Mouse (Mus musculus): ENCODE measurements at regions not wholly inside any gene's neighbourhood (a gene's known extent, or its start where the extent isn't known, plus 50 kb on each side); places are given as distances from the start of the nearest gene placed in this dataset.

DNA sequence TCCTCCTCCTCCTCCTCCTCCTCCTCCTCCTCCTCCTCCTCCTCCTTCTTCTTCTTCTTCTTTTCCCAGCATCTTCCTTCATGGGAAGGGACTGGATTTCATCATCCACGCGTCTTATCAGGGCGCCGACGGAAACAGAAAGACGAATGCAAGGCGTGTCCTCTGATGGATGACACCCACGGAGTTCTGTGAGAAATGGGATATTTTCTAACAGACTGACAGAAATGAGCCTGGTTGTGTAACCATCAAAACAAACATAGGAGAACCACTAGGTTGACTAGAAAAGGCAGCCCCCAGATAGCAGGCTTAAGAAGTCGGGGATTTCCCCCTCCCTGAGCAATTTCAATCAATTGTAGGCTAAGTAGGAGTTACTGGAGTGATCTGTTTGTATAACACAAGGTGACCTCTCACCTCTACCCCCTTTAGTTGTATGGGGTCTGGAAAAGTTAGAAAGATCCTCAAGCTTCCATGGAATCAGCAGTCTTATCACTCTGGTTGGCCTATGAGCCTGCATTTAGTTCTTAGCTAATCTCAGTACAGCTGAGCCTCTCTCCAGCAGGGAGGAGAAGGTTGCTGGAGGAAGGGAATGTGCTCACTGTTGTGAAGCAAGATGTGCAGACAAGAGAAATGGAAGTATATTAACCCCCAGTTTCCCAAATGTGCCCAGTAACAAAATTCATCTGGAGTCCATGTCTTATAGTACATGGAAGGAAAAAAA lies 260.0 kb upstream of the Lyplal1 start:
- no peak for DNase-seq (ENCODE audit: low spot score in 2 of 2)

DNA sequence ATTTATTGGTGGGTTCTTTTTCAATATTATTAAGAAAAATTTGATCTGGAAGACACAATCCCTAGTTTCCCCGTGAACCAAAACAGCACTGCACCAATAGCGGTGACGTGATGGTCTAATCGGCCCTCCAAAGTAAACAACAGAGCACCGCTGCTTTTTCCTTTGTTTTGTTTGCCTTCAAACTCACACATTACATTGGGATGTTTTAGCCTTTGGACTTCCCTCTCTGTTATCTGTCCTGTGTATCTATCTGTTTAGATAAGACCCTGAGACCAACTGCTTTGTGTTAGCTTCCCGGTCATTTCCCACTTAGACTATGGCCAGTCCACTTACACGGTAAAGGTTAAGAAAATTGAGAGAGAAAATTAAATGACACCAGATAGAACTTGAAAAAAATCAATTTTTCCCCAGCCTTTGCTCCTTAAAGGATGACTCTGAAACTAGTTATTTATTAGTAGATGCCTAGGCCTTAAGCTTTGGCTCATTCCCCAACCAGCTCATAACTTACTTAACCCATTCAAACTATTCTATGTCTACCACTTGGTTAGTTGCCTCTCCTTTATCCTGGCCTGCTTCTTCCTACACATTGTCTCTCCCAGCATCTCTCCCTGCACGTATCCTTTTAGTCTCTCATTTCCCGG lies 257.0 kb upstream of the Lyplal1 start:
- DNase-seq (ENCODE audit: low spot score in 2 of 2), result no peak

DNA sequence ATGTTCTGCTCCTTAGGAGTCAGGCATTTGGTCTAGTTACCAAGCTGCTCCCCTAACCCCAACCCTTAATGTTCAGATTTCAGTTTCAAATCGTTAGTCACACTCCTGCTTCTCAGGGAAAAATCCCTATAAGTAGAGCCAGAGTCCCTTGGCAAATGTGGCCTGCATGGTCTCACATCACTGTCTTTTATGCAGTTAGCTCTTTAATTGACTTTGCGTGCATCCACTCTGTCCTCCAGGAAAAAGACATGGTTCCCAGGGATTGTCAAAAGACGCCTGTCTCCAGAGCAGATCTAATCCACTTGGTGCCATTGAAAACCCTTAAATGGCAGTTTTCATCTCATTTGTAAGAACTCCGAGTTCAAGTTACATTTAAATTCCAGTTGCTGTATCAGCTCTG lies 256.3 kb upstream of the Lyplal1 start:
- no peak for DNase-seq (ENCODE audit: low spot score in 2 of 2)

DNA sequence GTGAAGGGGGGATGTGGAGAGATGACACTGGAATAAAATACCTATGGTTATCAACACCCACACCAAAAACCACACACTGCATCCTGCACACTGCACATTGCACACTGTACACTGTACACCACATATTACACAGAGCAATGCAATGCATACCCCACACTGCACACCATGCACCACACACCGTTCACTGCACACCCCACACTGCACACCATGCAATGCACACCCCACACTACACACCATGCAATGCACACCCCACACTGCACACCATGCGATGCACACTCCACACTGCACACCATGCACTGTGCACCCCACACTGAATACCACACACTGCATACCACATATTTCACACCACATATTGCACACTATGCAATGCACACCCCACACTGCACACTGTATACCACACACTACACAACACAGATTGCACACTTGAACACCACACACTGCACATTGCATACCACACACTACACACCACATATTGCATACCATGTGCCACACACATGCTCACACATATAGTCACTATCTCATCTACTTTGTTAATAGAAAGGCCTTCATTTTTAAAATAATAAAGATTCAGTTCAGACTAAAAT lies 255.8 kb upstream of the Lyplal1 start:
- DNase-seq (ENCODE audit: low spot score in 2 of 2), result no peak

DNA sequence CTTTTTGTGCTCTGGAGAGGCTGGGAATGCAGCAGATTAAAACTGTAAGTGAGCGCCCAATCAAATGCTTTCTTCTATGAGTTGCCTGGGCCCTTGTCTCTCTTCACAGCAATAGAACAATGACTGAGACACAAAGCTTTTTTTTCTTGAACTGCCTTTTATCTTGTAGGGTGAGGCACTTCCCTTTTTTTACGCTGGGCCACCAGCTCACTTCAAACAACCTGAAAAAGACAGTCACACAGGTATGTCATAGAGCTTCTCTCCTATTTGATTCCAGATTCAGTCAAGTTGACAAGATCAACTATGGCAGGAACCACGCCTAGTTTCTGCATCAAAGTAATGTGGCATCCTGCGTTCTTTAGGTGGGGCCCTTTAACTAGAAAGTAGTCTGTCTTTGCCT lies 246.2 kb upstream of the Lyplal1 start:
- no peak for DNase-seq (ENCODE audit: low spot score in 2 of 2)

DNA sequence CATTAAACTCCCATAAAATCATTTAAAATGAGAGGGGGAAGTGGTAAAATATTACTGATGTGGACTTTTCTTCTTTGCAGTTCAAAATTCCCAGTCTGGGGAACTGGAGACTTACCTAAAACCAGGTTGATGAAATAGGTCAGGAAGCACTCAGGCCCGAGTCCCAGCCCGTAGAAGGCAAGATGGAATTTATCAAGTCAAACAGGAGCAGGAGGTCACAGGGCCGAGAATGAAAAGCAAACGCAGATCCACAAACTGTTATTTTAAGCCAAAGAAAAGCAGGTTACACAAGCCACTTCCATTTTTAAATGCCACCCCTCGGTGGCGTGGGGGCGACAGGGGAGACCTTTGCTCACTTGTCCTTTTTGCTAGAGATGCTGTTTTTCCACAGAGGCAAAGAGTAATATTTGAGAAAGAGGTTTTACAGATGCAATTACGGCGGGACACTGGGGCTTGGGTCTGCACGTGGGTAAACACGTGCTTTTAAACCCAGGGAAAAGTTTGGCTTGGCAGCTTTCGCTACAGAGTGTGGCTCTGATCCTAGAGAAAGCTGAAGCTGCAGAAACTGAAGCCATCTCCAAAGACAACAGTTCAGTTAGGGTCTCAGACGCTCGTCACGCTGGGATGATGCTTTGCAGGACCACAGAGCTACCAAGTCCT lies 241.0 kb upstream of the Lyplal1 start:
- no peak for DNase-seq (ENCODE audit: low spot score in 2 of 2)

DNA sequence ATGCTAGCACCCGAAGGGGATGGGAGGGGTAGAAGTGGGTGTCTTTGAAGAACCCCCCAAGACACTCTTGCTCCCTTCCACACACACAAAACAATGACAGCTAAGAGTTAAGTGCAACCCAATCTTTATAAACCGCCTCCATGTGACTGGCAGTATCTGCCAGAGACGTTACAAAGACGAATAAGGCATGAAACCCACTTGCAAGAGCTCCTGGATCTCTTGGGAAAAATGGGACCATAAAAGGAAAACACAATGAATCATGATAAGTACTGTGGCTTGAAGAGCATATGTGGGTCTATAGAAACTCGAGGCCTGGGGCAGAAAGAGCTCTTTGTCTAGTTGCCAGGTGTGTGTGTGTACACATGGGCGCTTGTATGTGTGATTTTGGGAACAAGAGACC lies 237.6 kb upstream of the Lyplal1 start:
- no peak for DNase-seq (ENCODE audit: low spot score in 2 of 2)

DNA sequence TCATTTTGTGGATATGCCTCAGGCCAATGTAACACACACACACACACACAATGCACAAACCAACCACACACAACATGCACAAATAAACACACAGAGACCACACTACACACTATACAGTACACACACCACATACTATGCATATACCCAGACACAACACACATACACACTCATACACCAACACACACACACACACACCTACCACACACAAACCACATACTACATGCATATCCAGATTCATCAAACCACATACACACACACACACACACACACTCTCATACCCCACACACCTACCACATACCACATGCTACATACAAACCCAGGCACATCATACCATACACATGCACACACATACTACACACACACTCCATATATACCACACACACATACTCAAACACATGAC lies 237.0 kb upstream of the Lyplal1 start:
- no peak for DNase-seq (ENCODE audit: low spot score in 2 of 2)

DNA sequence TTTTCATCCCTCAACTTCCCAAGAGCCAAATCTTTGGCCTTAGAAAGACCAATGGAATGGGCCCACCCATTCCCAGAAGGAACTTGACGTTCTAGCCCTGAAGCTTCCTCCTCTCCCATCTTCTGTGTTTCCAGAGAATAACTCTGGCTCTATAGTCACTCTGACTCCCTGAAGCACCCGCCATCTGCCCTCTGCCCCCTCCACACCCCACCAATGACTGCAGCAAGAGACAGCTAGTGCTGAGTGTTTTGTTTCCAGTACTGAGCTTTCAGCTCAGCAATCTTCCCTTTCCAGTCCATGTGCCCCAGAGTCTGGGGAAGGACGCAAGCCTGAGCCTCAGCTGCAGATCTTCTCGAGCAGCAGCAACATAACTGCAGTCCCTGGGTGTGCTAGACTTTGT lies 233.3 kb upstream of the Lyplal1 start:
- DNase-seq (ENCODE audit: low spot score in 2 of 2), result no peak

DNA sequence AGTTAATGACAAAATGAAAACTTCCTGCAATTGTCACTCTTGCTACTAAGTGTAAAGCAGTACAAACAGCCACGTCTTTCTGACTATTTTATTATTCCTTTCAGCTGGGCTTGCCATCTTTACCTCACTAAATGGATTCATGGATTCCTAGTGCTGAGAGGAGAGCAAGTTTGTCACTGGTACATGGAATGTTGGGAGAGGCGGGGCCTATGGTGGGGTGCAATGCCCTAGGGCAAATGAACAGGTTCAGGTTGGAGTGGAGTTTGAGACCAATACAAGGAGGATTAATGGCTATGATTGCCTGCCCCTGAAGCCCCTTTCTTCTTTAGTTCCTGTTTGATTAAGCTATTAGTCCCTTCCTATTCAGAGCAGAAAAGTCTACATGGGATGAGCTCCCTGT lies 232.9 kb upstream of the Lyplal1 start:
- DNase-seq (ENCODE audit: low spot score in 2 of 2), result no peak

DNA sequence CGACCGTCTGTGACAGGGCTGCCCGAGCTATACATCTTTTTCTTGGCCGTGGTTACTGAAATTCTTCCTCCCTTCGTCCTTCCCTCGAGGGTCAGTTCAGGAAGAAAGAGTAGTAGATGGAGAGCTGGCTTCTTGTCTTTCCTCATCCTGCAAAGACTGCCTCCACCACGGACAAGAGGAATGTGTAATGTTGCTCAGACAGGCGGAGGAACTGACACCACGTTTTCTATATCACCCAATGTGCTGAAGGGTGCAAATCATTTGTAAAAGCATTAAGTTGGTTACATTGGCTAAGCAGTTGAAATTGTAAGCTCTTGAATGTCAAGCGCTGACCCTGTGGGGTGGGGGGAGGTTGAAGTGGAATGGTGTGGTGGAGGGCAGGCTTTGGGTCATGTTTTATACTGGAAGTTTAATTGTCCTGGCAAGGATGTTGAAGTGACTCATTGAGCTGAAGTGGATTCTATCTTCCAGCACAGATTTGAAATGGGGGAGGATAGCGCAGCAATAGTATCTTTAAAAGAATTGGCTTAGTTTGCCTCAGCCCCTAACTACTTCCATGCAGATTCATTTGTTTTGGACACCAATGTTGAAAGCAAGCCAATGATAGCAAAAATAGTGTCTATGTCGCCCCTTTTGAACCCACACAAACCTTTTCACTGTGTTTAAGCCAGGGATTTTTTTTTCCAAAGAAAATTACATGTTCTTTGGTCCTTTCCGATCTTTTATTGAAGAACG lies 230.5 kb upstream of the Lyplal1 start:
- no peak for DNase-seq (ENCODE audit: low spot score in 2 of 2)

DNA sequence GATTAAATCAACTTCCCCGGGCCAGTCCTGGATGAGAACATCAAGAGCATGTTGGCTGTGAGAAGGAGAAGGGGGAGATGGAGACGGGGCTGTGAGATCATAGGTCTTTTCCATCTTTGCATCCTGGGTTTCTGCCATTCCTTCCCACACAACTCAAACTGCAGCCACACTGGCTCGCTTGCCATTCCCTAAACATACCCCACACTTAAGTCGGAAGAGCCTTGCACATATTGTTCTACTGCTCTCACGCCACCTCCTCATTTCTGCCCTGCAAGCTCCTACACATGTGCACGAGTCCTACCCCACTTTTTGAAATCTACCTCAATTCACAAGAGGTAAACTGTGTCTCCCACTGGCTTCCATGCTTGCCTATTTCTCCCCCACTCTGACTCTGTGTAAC lies 228.3 kb upstream of the Lyplal1 start:
- peak in 1 of 2 experiments; percentile 10 for DNase-seq (ENCODE audit: low spot score in 2 of 2)

DNA sequence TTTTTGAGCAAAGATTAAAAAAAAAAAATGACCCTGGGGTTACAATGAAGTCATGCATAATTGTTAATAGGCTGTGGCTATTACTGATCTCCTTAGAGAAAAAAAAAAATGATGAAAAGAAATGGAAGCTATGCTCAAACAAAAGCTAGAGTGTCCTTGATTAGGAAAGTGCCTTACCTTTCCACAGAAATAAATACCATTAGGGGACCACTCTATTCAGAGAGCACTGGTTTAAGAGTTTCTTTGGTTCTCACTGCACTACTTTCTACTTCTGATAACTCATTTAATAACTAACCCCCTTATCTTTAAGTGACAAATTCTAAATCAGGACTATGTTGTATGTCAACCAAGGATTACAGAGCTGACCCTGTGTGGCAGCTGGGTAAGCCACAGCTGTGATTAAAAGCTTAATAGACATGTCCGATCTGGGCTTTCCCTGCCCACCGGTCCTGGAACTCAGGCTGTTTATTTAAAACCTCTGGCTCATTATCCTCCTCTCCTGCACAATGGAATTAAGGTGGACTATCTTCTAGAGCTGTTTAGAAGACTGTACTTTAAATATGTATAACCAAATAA lies 225.9 kb upstream of the Lyplal1 start:
- DNase-seq (ENCODE audit: low spot score in 2 of 2), result no peak

DNA sequence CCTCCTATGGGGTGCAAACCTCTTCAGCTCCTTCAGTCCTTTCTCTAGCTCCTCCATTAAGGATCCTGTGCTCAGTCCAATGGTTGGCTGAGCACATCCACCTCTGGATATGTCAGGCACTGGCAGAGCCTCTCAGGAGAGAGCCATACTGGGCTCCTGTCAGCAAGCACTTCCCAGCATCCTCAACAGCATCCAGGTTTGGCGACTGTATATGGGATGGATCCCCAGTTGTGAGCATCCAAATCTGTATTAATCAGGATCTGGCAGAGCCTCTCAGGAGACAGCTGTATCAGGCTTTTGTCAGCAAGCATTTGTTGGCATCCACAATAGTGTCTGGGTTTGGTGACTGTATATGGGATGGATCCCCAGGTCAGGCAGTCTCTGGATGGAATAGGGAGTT lies 225.3 kb upstream of the Lyplal1 start:
- no peak for DNase-seq (ENCODE audit: low spot score in 2 of 2)

DNA sequence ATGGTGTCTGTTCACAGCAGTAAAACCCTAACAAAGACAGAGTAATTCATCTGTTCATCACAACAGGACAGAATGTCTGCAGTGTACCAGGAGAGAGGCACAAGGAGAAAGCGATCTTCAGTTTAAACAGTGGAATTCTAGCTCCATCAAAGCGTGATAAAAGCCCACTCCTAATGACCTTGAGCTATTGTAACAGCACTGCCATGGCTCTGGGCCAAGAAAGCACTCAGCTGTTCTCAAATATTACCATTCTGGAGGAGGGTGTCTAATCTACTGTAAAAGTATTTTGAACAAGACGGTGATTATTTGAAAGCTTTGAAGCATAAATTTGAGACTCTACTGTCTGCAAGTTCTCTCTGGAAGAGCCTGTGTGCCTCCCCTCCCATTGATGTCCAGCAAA lies 224.8 kb upstream of the Lyplal1 start:
- no peak for DNase-seq (ENCODE audit: low spot score in 2 of 2)

DNA sequence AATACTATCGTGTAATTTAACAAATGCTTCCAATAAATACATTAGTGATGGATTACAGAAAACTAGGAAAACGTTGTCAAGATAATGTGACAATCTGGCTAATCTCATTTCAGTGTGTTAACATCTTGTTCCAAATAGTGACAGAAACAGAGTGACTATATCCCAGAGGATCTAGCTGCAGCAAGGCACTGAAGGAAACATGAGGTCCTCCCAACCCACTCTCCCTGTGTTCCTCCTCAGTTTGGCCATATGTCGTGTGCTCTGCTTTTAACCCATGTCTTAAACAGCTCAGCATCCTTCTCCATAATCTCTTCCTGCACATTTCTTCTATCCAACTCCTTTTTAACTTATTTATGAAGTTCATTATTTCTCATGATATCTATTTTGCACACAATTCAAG lies 223.6 kb upstream of the Lyplal1 start:
- DNase-seq (ENCODE audit: low spot score in 2 of 2), result no peak

DNA sequence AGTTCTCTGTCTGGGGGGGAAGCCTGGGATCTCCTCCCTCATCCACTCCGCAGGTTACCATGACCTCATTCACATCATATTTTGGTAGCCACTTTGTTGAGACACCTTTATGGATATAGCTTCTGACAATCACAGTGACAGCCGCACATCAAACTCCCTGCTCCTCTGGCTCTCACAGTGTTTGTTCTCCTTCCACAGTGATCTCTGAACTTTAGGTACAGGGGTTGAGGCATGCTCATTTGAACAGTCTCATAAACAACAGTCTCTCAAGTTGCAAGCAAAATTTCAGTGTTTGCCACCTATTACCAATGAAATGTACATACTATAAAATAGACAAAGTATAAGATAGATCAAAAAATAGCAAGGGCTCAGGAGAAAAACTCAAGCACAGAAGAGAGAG lies 200.2 kb upstream of the Lyplal1 start:
- DNase-seq (ENCODE audit: low spot score in 2 of 2), result no peak

DNA sequence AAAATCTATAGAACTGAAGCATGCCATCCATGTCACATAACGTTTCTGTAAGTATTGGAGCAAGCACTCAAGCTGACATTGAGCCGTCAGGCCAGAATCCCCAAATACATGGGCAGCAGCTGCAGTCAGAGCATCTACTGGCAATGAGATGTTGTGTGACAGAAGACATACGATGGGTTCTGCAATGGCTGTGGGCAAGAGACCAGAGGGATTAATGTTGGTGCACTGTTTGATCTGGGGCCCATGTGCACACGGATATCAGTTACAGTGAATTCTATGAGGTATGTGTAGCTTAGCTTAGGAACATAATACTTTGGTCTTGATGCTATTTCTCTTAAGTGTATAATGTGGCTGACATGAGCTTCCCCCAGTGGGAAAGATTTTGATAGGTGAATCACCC lies 197.1 kb upstream of the Lyplal1 start:
- DNase-seq (ENCODE audit: low spot score in 2 of 2), result no peak

DNA sequence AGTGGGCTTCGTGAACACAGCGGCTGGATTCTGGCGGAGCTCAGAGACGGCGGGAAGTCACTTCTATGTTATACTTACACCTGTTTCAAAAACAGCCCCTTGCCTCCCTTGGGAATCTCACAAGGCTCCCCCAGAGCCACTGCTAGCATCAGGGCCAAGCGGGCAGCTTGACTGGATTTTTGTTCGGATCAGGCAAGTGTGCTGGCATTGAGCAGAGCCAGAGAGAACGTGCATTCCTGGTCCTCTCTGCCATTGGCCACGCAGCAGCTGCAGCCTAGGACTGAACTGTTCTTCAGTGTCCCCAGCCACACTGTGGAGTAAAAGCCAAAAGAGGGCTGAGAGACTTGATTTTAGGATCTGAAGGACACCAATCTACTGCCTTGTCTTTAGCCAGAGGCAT lies 195.6 kb upstream of the Lyplal1 start:
- DNase-seq (ENCODE audit: low spot score in 2 of 2), result no peak

DNA sequence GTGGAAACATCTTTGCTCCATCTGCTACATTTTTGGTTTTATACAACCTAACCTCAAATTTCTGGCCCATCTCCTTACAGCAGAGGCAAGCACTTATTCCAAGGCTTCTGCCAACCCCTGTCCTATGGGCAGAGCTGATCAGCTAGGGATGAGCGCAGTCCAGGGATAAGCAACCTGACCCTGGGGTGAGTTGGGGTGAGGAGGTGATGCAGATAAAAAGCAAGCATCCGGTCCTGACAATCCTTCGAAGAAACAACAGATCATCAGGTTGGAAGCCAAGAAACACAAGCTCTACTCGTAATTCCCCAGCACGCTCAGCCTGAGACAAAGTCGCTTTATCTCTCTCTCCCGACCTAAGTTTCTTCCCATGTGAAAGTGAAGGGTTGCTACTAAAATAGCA lies 194.9 kb upstream of the Lyplal1 start:
- no peak for DNase-seq (ENCODE audit: low spot score in 2 of 2)

DNA sequence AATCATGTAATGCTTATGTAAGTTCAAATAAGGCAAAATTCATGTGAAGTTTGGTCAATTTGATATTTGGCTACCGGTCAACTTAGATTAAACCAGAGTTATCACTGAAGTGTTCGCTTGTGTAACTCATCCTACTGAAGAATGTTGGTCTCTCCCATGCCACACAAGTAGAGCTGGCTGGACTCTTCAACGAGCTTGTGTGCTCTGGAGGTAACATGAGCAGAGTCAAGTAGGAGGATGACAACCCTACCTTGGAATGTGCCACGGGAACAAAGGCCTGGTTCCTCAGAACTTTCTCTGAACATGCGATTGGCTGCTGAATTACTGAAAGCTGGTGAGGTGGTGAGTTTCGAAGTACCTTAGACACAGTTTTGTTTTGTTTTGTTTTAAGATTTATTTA lies 190.5 kb upstream of the Lyplal1 start:
- no peak for DNase-seq (ENCODE audit: low spot score in 2 of 2)

DNA sequence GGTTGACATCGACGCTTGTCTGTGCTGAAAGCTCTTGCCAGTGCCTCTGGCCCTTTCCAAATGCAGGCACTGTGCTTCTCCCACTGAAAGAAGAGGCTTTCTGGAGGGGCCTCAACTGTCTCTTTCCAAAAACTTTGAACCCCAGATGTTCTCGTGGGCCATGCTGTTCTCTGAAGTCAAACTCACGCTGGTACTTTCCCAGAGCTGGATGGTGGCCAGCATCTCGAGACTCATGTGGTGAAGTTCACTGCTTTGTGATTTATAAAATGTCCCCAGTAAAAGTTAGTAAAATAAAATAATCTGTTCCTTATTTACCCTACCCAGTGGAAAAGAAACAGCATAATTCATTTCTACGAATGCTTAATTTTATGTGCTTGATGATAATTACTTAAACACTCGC lies 180.4 kb upstream of the Lyplal1 start:
- DNase-seq (ENCODE audit: low spot score in 2 of 2), result no peak
